Mouse (Mus musculus) 3134 (cell line): Measurements from ENCODE around the gene Gm1979.
"Not testable (repeated sequence)": the region's sequence is repeated elsewhere in the genome, so short reads cannot be mapped to it uniquely, and the experiment has no call there.

Experiments
- DNase-seq: peaks from one replicate; pipeline ENCODE4 v3.0.0-alpha.2; 2011; ENCODE audit warnings: low spot score; ENCODE audit not compliant: insufficient read length; ENCODE audit errors: extremely low read depth

The Gm1979 gene

GRCm38 (mm10) chr5:26004698-26005097 lies at the start of gene Gm1979:
Gene Gm1979 (minus strand): TSS chr5:26004798.
- not testable (repeated sequence) for DNase-seq

- DNase-seq, result not testable (repeated sequence)
These were observed 34.9 kb upstream of the Gm1979 start, which contains the start of gene Speer4a for GRCm38 (mm10) chr5:26039458-26039857. Gene Speer4a (minus strand): TSS chr5:26039558.

GRCm38 (mm10) chr5:26022816-26023215 lies 18.2 kb upstream of the Gm1979 start, which contains the start of gene Gm5862:
Gene Gm5862 (minus strand): TSS chr5:26022916.
- not testable (repeated sequence) for DNase-seq

- DNase-seq, result not testable (repeated sequence)
These were observed 3.1 kb upstream of the Gm1979 start for GRCm38 (mm10) chr5:26007697-26008096.

GRCm38 (mm10) chr5:26006937-26007695 lies 2.5 kb upstream of the Gm1979 start:
- DNase-seq, result peak; percentile 1

GRCm38 (mm10) chr5:25988550-25988949 lies 16.0 kb downstream of the Gm1979 start, which contains the start of gene Gm21698:
Gene Gm21698 (minus strand): TSS chr5:25988650.
- DNase-seq, result not testable (repeated sequence)

- DNase-seq, result not testable (repeated sequence)
These were observed 32.0 kb downstream of the Gm1979 start, which contains the start of gene Gm21680 for GRCm38 (mm10) chr5:25972563-25972962. Gene Gm21680 (minus strand): TSS chr5:25972663.

- not testable (repeated sequence) for DNase-seq
These were observed 47.5 kb downstream of the Gm1979 start for GRCm38 (mm10) chr5:25957050-25957449.

GRCm38 (mm10) chr5:25956611-25957010 lies 48.0 kb downstream of the Gm1979 start:
- DNase-seq, result not testable (repeated sequence)

- not testable (repeated sequence) for DNase-seq
These were observed 50.3 kb downstream of the Gm1979 start, which contains the start of gene Gm21671 for GRCm38 (mm10) chr5:25954317-25954716. Gene Gm21671 (minus strand): TSS chr5:25954417.
